Mouse (Mus musculus): ENCODE measurements around the gene Ctla4. TPM values are rescaled to one million over a fixed set of nuclear protein-coding genes. Genes with fewer than 3 reads are reported as not detected.

Ctla4 gene
- polyA plus RNA-seq, 1 experiment from 2014 or later = not detected

Other genes starting within 250 kb of the Ctla4 start
- gene Cd28, start 170.2 kb upstream of the Ctla4 start, polyA plus RNA-seq (2015; fragmentation: Nextera tagmentation; extraction: Ambion mirVana) = 0.03 and 0.09 TPM in 2 replicates
- gene Icos, start 90.9 kb downstream of the Ctla4 start, polyA plus RNA-seq (2015; fragmentation: Nextera tagmentation; extraction: Ambion mirVana) = 0.56 and 1.0 TPM in 2 replicates

Measured in liver, embryonic 15.5 days (tissue).